Mouse (Mus musculus) kidney, postnatal 14 days (tissue): ENCODE data around the gene Cdkal1.
A peak's percentile ranks its signal among the peaks of the same experiment; 100 is the strongest.

ENCODE experiments used
- DNase-seq: peaks from one replicate; pipeline ENCODE4 v3.0.0; 2022; ENCODE audit warnings: mixed read lengths

Cdkal1 gene

DNA sequence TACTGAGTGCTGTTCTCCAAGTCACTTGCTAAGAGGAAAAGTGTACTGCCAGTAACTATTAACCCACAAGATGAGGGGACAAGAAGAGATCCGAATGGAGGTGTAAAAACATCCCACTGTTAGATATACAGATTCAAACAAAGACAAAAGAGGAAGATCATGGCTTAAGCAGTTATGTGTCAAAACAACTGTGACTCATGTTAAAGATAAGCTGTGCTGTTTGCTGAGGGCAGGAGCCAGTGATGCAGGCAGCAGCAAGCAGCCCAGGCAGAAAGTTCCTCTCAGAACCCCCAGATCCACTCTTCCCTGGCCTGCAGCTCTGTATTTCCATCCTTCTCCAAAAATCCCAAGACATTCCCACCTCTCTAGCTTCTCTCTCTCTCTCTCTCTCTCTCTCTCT, 230.5 kb downstream of the Cdkal1 start:
- DNase-seq, result no peak

DNA sequence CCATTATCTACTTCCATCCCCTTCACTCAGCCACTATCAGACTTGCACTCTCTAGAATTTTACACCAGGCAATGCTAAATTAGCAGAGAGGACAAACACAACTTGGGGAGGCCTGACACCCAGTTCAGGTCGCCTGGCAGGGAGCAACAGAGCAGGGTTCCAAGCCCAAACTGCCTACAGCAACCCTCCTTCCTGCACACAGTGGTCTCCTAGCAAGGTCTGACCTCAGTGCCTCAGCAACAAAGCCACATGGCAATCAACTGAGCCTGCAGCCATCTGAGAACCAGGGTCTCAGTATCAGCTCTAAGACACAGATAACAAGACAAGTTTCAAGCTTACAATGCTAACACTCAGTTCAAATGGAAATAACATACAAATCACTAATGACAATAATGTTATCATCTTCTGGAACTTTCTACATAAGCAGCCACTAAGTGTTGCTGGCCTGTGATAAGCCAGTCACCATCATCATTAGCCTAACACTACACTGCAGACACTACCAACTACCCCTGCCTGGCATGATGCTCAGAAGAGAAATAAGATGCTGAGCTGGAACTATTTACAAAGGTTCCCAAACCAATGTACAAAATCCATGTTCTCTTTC, 231.7 kb downstream of the Cdkal1 start:
- no peak for DNase-seq

DNA sequence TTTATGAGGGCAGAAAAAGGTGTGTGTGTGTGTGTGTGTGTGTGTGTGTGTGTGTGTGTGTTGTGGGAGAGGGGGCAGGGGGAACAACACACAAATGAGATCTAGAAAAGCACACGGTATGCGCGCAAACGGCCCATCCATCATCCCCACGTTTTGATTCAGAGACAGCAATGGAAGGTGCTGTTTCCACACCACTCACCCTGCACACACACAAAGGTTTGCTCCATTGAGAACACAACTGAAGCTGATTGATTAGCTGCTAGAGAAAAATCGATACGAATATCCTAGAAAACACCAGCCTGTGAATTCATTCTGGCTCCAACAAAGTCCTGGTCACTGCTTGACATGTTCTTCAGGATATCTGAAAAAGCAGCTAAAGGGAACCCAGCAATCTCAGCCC, 233.6 kb downstream of the Cdkal1 start:
- DNase-seq, result no peak

DNA sequence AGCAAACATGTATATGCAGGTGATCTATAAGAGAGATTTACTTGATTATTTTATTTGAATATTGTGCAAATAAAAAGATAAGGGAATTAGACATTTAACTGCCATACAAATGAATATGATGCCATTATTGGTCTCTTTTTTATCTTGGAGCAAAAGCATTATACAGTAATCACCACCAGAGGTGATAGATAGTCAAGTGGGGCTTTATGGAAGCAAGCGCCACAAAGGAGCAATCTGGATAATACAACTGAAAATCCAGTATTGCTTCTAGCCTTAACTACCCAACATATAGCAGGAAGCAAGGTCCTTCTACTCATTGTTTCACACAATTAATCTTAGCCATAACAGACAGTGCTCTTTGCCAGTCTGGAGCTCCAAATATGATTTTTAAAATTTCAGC, 234.1 kb downstream of the Cdkal1 start:
- no peak for DNase-seq

GRCm38 (mm10) chr13:29620826-29621225, 234.6 kb downstream of the Cdkal1 start:
- no peak for DNase-seq

GRCm38 (mm10) chr13:29616654-29617171, 238.8 kb downstream of the Cdkal1 start:
- DNase-seq, result no peak

GRCm38 (mm10) chr13:29615987-29616386, 239.5 kb downstream of the Cdkal1 start:
- no peak for DNase-seq

GRCm38 (mm10) chr13:29615081-29615480, 240.4 kb downstream of the Cdkal1 start:
- DNase-seq, result no peak

GRCm38 (mm10) chr13:29610051-29610931, 245.2 kb downstream of the Cdkal1 start:
- DNase-seq, result peak; percentile 48

GRCm38 (mm10) chr13:29609441-29609840, 246.0 kb downstream of the Cdkal1 start:
- DNase-seq, result no peak

GRCm38 (mm10) chr13:29604241-29604640, 251.2 kb downstream of the Cdkal1 start:
- peak; percentile 75 for DNase-seq

GRCm38 (mm10) chr13:29603597-29603996, 251.9 kb downstream of the Cdkal1 start:
- no peak for DNase-seq

DNA sequence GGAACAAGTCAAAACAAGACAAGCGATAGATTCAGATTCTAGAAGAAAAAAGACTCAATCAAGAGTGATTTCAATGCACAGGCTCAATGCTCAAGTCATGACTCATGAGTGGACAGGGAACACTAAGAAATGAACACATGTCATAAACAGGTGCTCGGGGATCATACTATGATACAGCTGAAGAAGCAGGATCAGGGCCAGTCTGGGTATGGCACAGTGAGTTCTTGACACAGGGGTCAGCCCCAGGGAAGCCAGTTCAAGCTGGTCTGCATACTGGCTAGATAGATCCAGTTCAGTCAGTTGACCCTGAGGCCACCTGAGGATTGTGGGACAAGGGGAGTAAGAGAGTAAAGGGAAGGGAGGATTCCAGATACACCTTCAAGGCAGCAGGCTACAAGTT, 254.4 kb downstream of the Cdkal1 start:
- peak; percentile 38 for DNase-seq

GRCm38 (mm10) chr13:29599646-29600045, 255.8 kb downstream of the Cdkal1 start:
- DNase-seq, result no peak

DNA sequence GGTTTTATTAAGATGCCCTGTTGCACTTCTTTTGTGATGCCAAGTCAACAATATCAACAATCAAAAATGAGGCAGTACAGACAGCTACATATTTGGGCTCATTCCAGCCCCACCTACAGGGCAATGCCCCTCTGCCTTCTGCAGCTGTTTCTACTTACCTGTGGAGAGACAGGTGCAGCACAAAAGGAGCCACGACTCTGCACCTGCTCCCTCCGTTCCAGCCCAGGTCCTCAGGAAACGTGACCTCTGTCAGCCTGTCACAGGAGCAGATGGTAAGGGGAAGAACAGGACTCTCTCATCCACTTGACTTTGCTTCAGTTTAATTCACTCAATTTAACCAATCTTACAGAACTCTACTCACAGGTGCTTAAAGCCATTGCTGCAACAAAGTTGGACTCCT, 258.7 kb downstream of the Cdkal1 start:
- DNase-seq, result no peak

DNA sequence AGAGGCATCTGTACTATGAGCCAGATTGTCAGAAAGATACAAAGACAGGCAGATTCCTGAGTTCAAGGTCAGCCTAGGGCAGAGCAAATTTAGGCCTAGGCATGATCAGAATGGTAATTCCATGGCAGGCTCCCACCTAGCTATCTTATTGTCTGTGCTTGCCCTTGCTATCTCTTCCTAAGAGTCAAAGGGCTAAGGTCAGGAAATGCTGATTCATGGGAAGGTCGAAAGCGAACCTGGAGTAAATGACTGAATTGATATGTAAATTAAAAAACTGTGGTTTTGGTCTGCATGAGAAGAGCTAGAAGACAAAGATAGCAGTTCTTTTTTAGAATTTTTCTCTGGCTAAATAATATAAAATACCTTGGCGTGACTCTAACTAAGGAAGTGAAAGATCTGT, 262.4 kb downstream of the Cdkal1 start:
- DNase-seq, result no peak

DNA sequence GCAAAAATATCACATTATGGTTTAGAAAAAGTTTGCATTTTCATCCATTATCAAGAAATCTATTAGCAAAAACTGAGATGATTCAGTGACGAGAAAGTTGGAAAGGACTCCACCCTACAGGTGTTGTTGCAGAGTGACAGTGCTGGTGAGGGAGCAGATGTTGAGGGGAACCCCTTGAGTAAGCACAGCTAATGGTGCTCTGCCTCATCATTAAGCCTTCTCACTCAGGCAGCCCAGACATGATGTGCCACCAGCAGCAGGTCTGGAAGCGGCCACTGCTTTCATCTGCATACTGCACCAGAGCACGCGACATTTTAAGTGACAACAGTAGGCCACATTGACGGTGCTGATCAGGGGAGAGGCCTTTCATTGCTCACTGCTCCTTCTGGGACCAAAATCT, 264.8 kb downstream of the Cdkal1 start:
- DNase-seq, result no peak

GRCm38 (mm10) chr13:29590164-29590563, 265.3 kb downstream of the Cdkal1 start:
- DNase-seq, result no peak

DNA sequence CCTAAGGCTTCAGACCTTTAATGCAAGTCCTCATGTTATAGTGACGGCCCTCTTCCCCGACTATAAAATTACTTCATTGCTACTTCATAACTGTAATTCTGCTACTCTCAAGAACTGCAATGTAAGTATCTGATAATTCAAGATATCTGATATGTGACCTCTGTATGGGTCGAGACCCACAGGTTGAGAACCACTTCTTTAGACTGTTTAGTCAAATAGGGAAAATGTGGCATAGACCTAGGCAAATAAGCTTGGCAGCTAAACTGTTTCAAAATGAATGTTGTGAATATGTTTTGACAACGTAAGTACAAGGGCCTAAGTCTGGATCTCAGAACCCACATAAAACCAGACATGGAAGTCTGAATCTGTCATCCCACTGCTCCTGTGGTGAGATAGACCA, 266.8 kb downstream of the Cdkal1 start:
- no peak for DNase-seq

DNA sequence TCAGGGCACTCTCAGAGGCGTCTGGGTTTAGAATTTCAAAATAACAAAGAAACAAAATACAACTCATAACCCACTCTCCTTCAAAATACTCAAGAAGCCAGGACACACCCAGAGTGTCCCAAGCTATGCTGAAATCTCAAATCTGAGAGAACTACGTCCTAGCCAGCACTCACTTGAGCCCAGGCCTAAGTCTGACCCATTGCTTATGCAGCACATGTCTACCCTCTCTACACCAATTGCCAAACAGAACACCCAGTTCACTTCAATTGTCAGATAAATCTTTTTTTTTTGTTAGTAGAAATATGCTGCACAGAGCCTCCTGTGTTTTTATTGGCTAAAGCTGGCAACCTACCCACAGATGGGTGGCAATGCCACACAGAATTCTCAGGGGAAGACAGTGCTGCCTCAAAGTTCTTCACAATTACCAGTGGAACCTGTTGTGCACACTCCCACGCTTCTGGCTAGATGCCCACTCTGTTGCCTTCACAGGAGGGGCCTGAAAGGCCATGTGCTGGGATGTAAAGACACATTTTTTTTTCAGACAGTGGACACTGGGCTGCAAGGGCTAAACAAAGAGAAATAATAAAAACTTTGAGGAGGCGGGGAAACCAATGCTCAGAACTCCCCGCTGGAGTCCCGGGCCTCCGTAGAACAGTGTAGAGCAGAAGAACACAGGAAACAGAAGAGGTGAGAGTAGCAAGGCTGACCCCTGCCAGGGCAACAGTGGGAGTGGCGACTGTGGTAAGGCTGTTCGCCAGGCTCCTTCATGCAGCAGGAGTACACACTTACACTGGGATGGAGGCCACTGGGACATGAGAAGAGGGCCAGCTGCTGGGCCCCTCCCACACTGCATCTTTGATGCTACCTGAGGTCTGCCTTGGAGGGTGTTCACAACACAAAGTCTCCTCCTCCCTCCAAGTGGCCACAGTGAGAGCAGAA, 273.4 kb downstream of the Cdkal1 start:
- no peak for DNase-seq

DNA sequence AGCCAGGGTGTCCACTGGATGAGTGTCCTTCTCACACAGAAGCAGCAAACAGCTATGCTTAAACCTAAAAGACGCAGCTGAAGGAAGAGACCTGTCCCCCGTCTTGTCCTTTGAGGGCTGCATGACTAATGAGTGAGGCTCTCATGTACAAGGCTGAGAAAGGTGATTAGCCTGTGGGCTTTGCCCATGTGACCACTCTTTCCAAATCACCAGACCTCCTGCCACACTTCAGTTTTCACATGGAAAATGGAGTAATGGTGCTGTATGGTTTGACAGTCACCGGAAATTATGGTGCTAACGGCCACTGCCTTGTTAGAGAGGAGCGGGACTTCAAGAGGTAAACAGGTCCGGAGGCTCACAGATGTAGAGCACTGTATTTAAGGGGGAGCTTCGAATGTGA, 274.7 kb downstream of the Cdkal1 start:
- DNase-seq, result no peak

DNA sequence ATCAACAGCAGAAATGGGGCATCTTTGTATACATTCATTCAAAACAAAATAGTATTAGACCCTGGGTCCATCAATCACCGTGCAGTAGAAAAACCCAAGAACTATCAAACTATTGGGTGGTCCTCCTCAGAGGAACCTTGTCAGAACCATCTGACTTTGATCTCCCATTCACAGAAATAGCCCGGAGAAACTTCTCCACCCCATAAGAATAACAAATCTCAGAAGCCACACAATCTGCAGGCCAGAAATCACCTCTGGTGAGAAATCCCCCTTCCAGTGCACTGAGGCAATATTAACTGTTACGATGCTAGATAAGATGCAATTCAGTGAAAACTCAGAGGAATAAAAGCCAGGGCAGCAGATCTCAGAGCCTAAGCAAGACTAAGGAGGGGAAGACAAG, 275.5 kb downstream of the Cdkal1 start:
- DNase-seq, result no peak

GRCm38 (mm10) chr13:29578621-29579020, 276.9 kb downstream of the Cdkal1 start:
- DNase-seq, result no peak
